Mouse (Mus musculus) E14TG2a.4 (cell line): ENCODE measurements around the gene Rras2.

Experiments used
- H3K27me3 ChIP-seq: 2 replicates; pipeline ENCODE4 v1.6.1; 2014; ENCODE audit warnings: low read length, control low read depth; ENCODE audit not compliant: insufficient read depth
- H3K36me3 ChIP-seq: 2 replicates; pipeline ENCODE4 v1.6.1; 2014; ENCODE audit warnings: low read length, control low read depth; ENCODE audit not compliant: insufficient read depth
- H3K4me1 ChIP-seq: replicated peaks from 2 replicates; pipeline ENCODE4 v1.6.1; 2014; ENCODE audit warnings: low read depth, low read length, control low read depth
- H3K4me3 ChIP-seq: replicated peaks from 2 replicates; pipeline ENCODE4 v1.5.1; 2014; ENCODE audit warnings: mild to moderate bottlenecking, low read length
- H3K9me3 ChIP-seq: 2 replicates; pipeline ENCODE4 v1.6.1; 2014; ENCODE audit warnings: low read length, control low read depth
- CTCF ChIP-seq: conservative IDR thresholded peaks from 2 replicates; pipeline ENCODE4 v1.5.1; 2014; ENCODE audit warnings: low read length
- NANOG ChIP-seq: IDR thresholded peaks from 2 replicates; pipeline ENCODE4 v1.6.1; 2014; ENCODE audit warnings: borderline replicate concordance, low read length, mixed read lengths
- POU5F1 ChIP-seq: IDR thresholded peaks from 2 replicates; pipeline ENCODE4 v1.6.1; 2014; ENCODE audit warnings: low read length, borderline replicate concordance

The Rras2 gene

GRCm38 (mm10) chr7:114118180-114118579, 599 bp upstream of the Rras2 start:
- Histone ChIP-seq H3K4me3 (peak overlapping the region; percentile 88; the same call in 1 of the 2 replicates), H3K9me3 (no peaks in the 10 kb centered on the region), H3K27me3 (peaks cover 15% of the 10 kb centered on the region; the same call in 1 of the 2 replicates), H3K36me3 (no peaks in the 10 kb centered on the region), H3K4me1 (peaks cover 32% of the 10 kb centered on the region)
- TF ChIP-seq POU5F1: no peak

- TF ChIP-seq NANOG: no peak
- TF ChIP-seq POU5F1: no peak
- TF ChIP-seq CTCF: no peak
- H3K27me3 ChIP-seq: peaks cover 15% of the 10 kb centered on the region; the same call in 1 of the 2 replicates
- no peaks in the 10 kb centered on the region for H3K9me3 ChIP-seq
- peak overlapping the region; percentile 88 for H3K4me3 ChIP-seq
- H3K4me1 ChIP-seq: peaks cover 32% of the 10 kb centered on the region
- no peaks in the 10 kb centered on the region for H3K36me3 ChIP-seq
These were observed 750 bp downstream of the Rras2 start for GRCm38 (mm10) chr7:114116711-114117351.

- peaks cover 15% of the 10 kb centered on the region; the same call in 1 of the 2 replicates for H3K27me3 ChIP-seq
- H3K4me1 ChIP-seq: peaks cover 36% of the 10 kb centered on the region
- H3K4me3 ChIP-seq: 0 out of 2 replicates have a peak overlapping the region, but pooled peaks have one; percentile 88
- no peak for TF ChIP-seq POU5F1
- TF ChIP-seq CTCF: no peak
- TF ChIP-seq NANOG: no peak
- no peaks in the 10 kb centered on the region for H3K36me3 ChIP-seq
- H3K9me3 ChIP-seq: no peaks in the 10 kb centered on the region
These were observed 1.6 kb downstream of the Rras2 start for GRCm38 (mm10) chr7:114115961-114116360.

DNA sequence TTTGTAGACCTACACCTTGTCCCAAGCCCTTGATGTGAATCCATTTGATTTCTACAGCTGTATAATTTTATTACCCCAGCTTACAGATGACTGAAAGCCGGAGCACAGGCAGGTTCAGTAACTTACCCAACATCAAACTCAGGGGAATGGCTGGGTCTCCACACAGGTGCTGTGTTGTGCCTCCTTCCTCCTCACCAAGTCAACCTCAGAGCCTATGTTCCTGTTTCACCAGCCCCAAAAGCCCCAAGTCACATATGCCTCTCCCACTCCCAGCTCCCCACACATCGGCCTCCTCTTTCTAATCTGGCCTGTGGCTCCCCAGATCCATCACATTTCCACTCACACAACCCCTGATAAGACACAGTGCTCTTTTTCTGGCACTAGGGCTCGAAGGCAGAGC, 2.6 kb downstream of the Rras2 start:
- H3K36me3 ChIP-seq: no peaks in the 10 kb centered on the region
- H3K4me3 ChIP-seq: no peak overlapping the region
- TF ChIP-seq NANOG (no peak), CTCF (no peak), POU5F1 (no peak)
- peaks cover 15% of the 10 kb centered on the region; the same call in 1 of the 2 replicates for H3K27me3 ChIP-seq
- H3K9me3 ChIP-seq: no peaks in the 10 kb centered on the region
- H3K4me1 ChIP-seq: peaks cover 46% of the 10 kb centered on the region

DNA sequence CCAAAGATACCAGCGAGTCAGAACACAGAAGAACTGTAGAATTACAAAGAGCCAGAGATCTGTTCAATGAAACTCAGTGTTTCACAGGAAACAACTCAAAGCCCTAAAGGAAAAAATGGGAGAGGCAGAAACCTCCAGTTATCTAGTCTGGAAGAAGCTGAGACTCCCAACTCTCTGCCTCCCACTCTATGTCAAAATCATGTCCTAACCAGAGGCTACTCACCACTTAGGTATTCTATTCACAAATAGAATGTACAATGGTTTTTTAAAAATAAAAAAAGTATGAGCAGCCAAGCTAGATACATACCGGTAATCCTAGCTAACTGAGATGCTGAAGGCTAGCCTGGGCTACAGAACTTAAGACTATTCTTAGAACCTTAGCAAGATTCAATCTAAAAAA, 3.3 kb downstream of the Rras2 start:
- peaks cover 50% of the 10 kb centered on the region for H3K4me1 ChIP-seq
- no peaks in the 10 kb centered on the region for H3K9me3 ChIP-seq
- TF ChIP-seq POU5F1: no peak
- TF ChIP-seq CTCF: no peak
- no peak for TF ChIP-seq NANOG
- peaks cover 15% of the 10 kb centered on the region; the same call in 1 of the 2 replicates for H3K27me3 ChIP-seq
- H3K4me3 ChIP-seq: no peak overlapping the region
- H3K36me3 ChIP-seq: no peaks in the 10 kb centered on the region

GRCm38 (mm10) chr7:114110500-114110899, 7.1 kb downstream of the Rras2 start:
- Histone ChIP-seq H3K9me3 (no peaks in the 10 kb centered on the region), H3K27me3 (peaks cover 4% of the 10 kb centered on the region; the same call in 1 of the 2 replicates), H3K36me3 (no peaks in the 10 kb centered on the region), H3K4me1 (peaks cover 24% of the 10 kb centered on the region), H3K4me3 (no peak overlapping the region)
- no peak for TF ChIP-seq NANOG
- TF ChIP-seq POU5F1: no peak
- no peak for TF ChIP-seq CTCF

- no peaks in the 10 kb centered on the region for H3K9me3 ChIP-seq
- TF ChIP-seq NANOG: no peak
- TF ChIP-seq POU5F1: no peak
- no peak for TF ChIP-seq CTCF
- H3K4me1 ChIP-seq: peaks cover 28% of the 10 kb centered on the region
- no peak overlapping the region for H3K4me3 ChIP-seq
- H3K36me3 ChIP-seq: no peaks in the 10 kb centered on the region
- H3K27me3 ChIP-seq: no peaks in the 10 kb centered on the region
These were observed 11.7 kb downstream of the Rras2 start for GRCm38 (mm10) chr7:114105886-114106285.

- Histone ChIP-seq H3K9me3 (no peaks in the 10 kb centered on the region), H3K4me3 (no peak overlapping the region; the same call in 1 of the 2 replicates), H3K4me1 (peaks cover 19% of the 10 kb centered on the region), H3K27me3 (no peaks in the 10 kb centered on the region), H3K36me3 (no peaks in the 10 kb centered on the region)
- TF ChIP-seq NANOG: no peak
- TF ChIP-seq POU5F1: no peak
- TF ChIP-seq CTCF: no peak
These were observed 13.8 kb downstream of the Rras2 start for GRCm38 (mm10) chr7:114103629-114104347.

DNA sequence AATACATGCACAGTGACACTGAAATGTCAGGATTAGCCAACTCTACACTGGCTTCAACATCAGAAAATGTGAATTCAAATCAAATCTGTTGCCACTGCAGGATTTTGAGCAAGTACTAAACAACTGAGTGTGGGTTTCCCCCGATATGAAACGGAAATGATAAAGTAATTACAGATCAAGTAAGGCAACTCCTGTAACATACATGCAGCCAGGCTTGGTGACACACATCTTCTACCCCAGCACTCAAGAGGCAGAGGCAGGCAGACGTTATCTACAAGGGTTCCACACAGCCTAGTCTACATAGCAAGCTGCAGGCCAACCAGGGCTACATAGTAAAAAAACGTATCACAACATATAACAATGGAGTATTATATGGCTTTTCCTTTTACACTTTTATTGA, 14.4 kb downstream of the Rras2 start:
- H3K27me3 ChIP-seq: no peaks in the 10 kb centered on the region
- H3K36me3 ChIP-seq: no peaks in the 10 kb centered on the region
- H3K9me3 ChIP-seq: no peaks in the 10 kb centered on the region
- TF ChIP-seq NANOG (no peak), POU5F1 (no peak), CTCF (no peak)
- peaks cover 24% of the 10 kb centered on the region for H3K4me1 ChIP-seq
- H3K4me3 ChIP-seq: no peak overlapping the region
